Mouse (Mus musculus): ENCODE measurements around the gene Btn2a2. TPM values are rescaled to one million over a fixed set of nuclear protein-coding genes. Genes with fewer than 3 reads are reported as not detected.
A peak's percentile ranks its signal among the peaks of the same experiment; 100 is the strongest.

The Btn2a2 gene
- total RNA-seq, 2 experiments from 2014 or later: 0.65 to 1.4 TPM

DNA sequence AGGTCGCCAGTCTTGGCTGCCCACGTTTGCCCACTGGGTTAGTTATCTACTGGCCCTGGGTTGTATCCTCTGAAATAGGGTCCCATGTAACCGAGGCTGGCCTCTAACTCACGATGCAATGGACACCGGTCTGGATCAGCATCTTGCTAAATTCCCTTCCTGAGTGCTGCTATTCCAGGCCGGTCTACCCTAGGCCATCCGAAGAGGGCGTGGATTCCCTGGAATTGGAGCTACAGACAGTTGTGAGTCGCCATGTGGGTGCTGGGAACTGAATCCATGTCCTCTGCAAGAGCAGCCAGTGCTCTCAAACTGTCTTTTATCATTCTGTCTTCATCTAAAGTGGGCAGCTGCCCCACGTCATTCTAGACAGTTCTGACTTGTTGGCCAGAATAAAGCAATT is 48.8 kb downstream of the Btn2a2 start:
- intact Hi-C loops (cut with DNase I): loop anchor here (5.0 to 10.0 kb wide), 3 partner anchors 245 to 1728 kb away; partner anchors contain the start of genes Hist1h2ac, Hist1h2bb, Hist1h2bc and Hist1h3c
- no peak overlapping the region for H3K27ac ChIP-seq
- TF ChIP-seq CTCF (IDR thresholded peaks at IDR 0.05): no peak
- DNase-seq (ENCODE audit: extremely low spot score in 1 of 2, low spot score in 2 of 2): no peak
- H3K4me3 ChIP-seq: no peak overlapping the region

DNA sequence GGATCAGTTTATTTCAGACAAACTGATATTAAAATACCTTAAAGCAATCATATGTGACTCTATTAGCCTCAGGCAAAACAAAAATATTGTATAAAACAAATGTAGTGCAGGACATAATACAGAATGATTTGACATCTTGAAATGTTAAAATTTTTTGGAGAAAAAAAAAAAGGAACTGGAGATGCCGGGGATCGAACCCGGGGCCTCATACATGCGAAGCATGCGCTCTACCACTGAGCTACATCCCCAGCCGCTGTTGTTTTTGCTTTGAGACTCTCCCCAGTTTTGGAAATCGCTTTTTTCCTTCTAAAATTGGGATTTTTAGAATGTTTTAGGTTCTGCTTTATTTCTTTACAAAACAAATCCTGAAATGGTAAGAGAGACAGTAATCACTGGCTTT is 50.1 kb downstream of the Btn2a2 start:
- intact Hi-C loops (cut with DNase I): loop anchor here (5.0 to 10.0 kb wide), 3 partner anchors 246 to 1726 kb away; partner anchors contain the start of genes Hist1h2ac, Hist1h2bb, Hist1h2bc and Hist1h3c
- peak; percentile 54 to 57 for DNase-seq (ENCODE audit: extremely low spot score in 1 of 2, low spot score in 2 of 2)
- Histone ChIP-seq H3K4me3 (peak overlapping the region; percentile 60), H3K27ac (peak overlapping the region; percentile 38)
- TF ChIP-seq CTCF (IDR thresholded peaks at IDR 0.05): no peak

DNA sequence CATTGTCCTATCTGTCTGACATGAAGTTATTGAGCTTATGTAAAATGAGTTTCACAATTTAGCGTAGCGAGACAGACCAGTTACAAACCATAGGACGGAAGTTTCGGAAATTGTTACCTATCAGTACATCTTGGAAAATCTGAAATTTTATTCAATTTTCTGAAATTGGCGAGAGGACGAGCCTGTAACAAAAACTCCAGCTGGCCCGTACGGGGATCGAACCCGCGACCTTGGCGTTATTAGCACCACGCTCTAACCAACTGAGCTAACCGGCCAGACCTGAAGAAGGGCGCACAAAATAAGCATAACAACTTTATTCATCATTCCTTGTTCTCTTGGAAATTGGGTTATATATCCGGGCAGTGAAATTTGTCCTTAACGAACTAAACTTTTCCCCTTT is 50.7 kb downstream of the Btn2a2 start:
- Histone ChIP-seq H3K27ac (peak overlapping the region; percentile 54), H3K4me3 (peak overlapping the region; percentile 60)
- peak; percentile 91 to 94 for DNase-seq (ENCODE audit: extremely low spot score in 1 of 2, low spot score in 2 of 2)
- TF ChIP-seq CTCF (IDR thresholded peaks at IDR 0.05): no peak
- intact Hi-C loops (cut with DNase I): loop anchor here (2.0 to 10.0 kb wide), 4 partner anchors 81 to 1726 kb away; partner anchors contain the start of genes Hist1h2ac, Hist1h2bb, Hist1h2bc and Hist1h3c

DNA sequence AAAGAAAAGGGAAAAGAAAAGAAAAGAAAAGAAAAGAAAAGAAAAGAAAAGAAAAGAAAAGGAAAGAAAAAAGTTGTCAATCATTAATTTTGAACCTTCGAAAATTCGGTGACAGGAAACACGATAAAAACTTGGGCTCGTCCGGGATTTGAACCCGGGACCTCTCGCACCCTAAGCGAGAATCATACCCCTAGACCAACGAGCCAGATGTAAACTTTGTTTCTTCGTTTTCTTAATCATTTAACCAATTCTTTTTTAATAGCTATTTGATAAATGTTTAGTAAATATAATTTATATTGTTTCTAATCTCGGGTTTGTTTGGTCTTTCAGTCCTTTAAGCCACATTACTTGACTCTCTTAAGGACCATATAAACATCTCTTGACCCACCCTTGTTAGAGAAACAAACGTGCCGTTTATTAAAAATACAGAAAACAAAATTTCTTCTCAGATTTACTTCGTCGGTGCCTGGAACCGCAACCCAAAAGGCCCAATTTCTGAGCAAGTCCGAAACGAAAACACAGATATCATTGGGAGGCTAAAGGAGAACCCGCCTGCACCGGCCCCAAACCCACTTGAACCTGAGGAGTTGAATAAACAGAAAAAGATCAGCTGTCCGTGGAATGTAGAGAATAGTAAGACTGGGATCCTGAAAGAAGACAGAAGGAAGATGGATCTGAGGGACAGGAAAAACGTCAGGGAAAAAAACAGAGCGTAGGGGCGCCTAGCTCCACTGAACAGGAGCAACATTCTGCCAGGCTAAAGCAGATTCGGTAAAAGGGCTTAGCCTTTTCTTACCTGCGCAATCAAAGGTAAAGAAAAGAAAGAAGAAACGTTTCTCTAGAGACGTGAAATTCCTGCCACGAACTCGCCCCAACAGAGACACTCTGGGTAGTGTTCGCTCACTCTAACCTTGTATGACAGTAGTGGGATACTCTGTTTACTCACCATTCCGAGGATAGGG is 51.5 kb downstream of the Btn2a2 start:
- H3K27ac ChIP-seq: peak overlapping the region; percentile 54
- no peak for TF ChIP-seq CTCF (IDR thresholded peaks at IDR 0.05)
- peak; percentile 52 to 63 for DNase-seq (ENCODE audit: extremely low spot score in 1 of 2, low spot score in 2 of 2)
- intact Hi-C loops (cut with DNase I): loop anchor here (2.0 to 10.0 kb wide), 4 partner anchors 82 to 1725 kb away; partner anchors contain the start of genes Hist1h2ac, Hist1h2bb, Hist1h2bc and Hist1h3c
- peak overlapping the region; percentile 60 for H3K4me3 ChIP-seq

DNA sequence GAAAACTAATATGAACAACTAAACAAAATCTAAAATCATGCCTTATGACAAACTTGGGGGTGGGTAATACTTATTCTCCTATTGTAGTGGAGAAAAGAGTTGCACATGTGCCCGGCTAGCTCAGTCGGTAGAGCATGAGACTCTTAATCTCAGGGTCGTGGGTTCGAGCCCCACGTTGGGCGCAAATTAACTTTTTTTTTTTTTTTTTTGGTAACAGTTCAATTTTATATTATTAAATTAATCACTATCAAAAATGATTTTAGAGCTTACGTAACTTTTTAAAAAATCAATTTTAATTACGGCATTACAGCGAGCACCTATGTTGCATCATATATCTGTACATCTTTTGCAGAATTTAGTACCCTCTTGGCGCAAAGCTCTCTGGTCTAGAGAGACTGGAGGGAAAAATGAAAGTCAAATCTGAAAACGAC is 52.4 kb downstream of the Btn2a2 start:
- peak overlapping the region; percentile 47 for H3K4me3 ChIP-seq
- no peak for TF ChIP-seq CTCF (IDR thresholded peaks at IDR 0.05)
- intact Hi-C loops (cut with DNase I): loop anchor here (2.0 to 10.0 kb wide), 4 partner anchors 83 to 1724 kb away; partner anchors contain the start of genes Hist1h2ac, Hist1h2bb, Hist1h2bc and Hist1h3c

DNA sequence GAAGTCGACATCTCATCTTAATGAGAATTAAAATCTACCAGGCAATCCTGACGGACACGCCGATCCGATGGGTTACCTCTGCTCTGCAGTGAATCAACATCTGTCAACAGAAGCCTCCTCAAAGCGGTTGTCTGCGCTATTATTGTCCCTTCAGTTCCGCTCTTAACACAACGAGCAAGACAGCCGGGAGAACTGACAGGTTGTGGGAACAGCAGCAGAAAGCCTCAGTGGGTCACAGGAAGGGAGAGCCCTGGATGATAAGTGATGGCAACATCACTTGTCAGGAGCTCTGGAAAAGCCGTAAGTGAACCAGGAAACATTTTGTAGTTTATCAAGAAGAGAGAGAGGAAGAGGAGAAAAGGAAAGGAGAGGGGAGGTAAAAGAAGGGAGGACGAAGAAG is 53.0 kb downstream of the Btn2a2 start:
- no peak for TF ChIP-seq CTCF (IDR thresholded peaks at IDR 0.05)
- Histone ChIP-seq H3K4me3 (peak overlapping the region; percentile 47), H3K27ac (no peak overlapping the region)
- no peak for DNase-seq (ENCODE audit: extremely low spot score in 1 of 2, low spot score in 2 of 2)
- intact Hi-C loops (cut with DNase I): loop anchor here (2.0 to 10.0 kb wide), 4 partner anchors 83 to 1723 kb away; partner anchors contain the start of genes Hist1h2ac, Hist1h2bb, Hist1h2bc and Hist1h3c

More for the DNA sequence above, 52.4 kb downstream of the Btn2a2 start:
- no peak overlapping the region for H3K27ac ChIP-seq
- DNase-seq (ENCODE audit: extremely low spot score in 1 of 2, low spot score in 2 of 2): peak; percentile 54 to 59

DNA sequence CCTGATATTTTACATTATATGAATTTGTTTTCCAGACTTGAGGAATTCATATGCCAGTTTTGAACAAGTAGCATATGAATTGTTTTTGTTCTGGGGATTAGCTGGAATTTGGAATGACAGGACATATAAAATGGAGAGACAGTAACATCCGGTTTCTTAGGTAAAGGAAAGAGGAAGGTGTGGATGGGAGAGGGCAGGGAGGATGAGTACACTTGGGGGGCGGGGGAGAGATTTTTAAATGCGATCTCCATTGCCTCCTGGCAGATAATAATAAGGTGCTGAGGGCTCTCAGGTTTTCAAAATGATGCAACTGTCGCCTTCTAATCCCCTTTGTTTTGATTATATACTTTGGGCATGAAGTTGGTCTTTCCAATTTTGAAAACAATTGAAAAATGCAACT is 53.4 kb downstream of the Btn2a2 start:
- no peak for DNase-seq (ENCODE audit: extremely low spot score in 1 of 2, low spot score in 2 of 2)
- no peak for TF ChIP-seq CTCF (IDR thresholded peaks at IDR 0.05)
- Histone ChIP-seq H3K27ac (no peak overlapping the region), H3K4me3 (peak overlapping the region; percentile 47)
- intact Hi-C loops (cut with DNase I): loop anchor here (5.0 to 10.0 kb wide), 3 partner anchors 250 to 1723 kb away; partner anchors contain the start of genes Hist1h2ac, Hist1h2bb, Hist1h2bc and Hist1h3c

DNA sequence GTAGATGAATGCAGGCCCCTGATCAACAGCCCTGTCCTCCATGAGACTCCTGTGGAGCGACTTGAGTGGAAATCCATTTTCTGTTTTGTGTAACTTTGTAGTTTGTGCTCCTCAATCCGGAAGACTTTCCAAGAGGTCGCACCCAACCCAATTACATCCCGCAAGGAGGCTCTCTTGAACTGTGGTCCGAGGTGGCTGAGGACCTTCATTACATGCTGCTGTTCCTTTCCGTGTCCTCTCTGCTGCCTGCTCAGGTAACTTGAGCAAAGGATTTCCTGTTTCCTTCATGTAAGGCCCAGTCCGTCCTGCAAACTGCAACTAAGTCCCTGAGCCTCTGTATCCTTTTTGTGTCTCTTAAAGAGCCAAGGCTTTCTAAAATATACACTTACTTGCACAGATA is 54.2 kb downstream of the Btn2a2 start:
- Histone ChIP-seq H3K4me3 (no peak overlapping the region), H3K27ac (no peak overlapping the region)
- no peak for TF ChIP-seq CTCF (IDR thresholded peaks at IDR 0.05)
- intact Hi-C loops (cut with DNase I): loop anchor here (5.0 to 10.0 kb wide), 4 partner anchors 250 to 1492 kb away; partner anchors contain the start of genes Hist1h2ac, Hist1h2bb, Hist1h2bc and Hist1h3c
- DNase-seq (ENCODE audit: extremely low spot score in 1 of 2, low spot score in 2 of 2): no peak

DNA sequence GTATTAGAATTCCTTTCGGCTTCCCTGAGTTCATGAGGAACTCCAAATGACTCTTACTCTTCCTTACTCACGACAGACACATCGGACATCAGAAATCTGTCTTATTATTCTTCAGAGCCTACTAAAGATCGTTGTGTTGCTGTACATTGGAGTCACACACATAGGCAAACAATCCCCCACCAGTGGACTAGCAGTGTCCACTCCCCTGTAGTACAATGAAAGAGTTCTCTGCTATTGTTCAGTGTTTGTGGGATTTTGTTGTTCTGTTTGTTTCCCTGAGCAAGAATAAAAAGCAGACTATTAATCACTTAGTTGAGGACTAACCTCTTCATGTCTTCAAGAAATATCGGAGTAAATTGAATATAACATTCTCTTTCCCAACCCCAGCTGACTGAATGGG is 54.9 kb downstream of the Btn2a2 start:
- no peak overlapping the region for H3K4me3 ChIP-seq
- intact Hi-C loops (cut with DNase I): loop anchor here (2.0 to 10.0 kb wide), 5 partner anchors 13 to 1492 kb away; partner anchors contain the start of genes Hist1h2ac, Hist1h2bb, Hist1h2bc and Hist1h3c
- DNase-seq (ENCODE audit: extremely low spot score in 1 of 2, low spot score in 2 of 2): no peak
- no peak overlapping the region for H3K27ac ChIP-seq
- no peak for TF ChIP-seq CTCF (IDR thresholded peaks at IDR 0.05)

DNA sequence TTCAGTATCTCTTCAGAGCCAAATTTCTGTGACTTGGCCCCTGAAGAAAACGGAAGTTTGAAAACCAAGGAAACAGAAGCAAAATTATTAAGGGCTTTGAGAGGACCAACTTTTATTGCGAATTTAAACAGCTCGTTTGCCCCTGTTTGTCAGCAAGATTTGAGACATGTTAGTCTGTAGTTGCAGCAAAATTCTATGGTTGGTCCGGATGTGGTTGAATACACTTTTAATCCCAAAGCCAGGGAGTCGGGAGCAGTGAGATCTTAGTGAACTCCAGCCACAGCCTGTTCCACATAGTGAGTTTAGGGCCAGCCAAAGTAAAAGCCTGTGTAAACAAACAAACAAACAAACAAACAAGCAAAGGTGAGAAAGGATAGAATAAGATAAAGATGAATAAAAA is 55.5 kb downstream of the Btn2a2 start:
- DNase-seq (ENCODE audit: extremely low spot score in 1 of 2, low spot score in 2 of 2): no peak
- no peak for TF ChIP-seq CTCF (IDR thresholded peaks at IDR 0.05)
- intact Hi-C loops (cut with DNase I): loop anchor here (2.0 to 10.0 kb wide), 5 partner anchors 14 to 1491 kb away; partner anchors contain the start of genes Hist1h2ac, Hist1h2bb, Hist1h2bc and Hist1h3c
- Histone ChIP-seq H3K27ac (no peak overlapping the region), H3K4me3 (peak overlapping the region; percentile 50)

DNA sequence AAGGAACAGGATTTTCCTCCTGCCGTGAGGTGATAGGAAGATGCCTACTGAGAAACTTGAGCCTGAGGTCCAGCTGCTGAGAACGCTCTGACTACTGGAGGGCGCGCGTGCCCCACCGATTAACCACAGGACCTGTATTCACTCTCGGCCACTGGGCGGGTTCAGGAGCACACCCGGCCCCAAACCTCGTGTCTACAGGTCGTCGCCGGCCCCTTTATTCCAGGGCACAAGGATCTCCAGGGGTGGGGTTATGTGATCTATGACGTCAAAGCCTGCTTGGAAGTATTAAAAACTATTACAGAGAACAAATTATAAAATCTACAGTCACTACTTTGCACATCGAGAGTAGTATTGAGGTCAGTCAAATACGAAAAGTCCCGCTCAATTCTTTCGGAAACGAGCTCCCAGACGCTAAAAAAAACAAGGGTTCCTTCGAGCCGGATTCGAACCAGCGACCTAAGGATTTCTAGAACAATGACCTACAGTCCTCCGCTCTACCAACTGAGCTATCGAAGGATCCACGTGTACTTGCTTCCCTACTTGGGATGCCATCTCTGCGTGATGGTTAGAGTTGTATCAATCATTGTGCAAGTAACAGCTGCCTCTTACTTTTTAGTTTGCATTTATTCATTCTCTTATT is 56.0 kb downstream of the Btn2a2 start:
- H3K27ac ChIP-seq: no peak overlapping the region; the same call in 1 of the 2 replicates

More for the DNA sequence above, 56.0 kb downstream of the Btn2a2 start:
- peak; percentile 93 to 94 for DNase-seq (ENCODE audit: extremely low spot score in 1 of 2, low spot score in 2 of 2)
- intact Hi-C loops (cut with DNase I): loop anchor here (1.0 to 10.0 kb wide), 6 partner anchors 14 to 1490 kb away; partner anchors contain the start of genes Hist1h2ac, Hist1h2bb, Hist1h2bc and Hist1h3c
- peak; percentile 70 for TF ChIP-seq CTCF (IDR thresholded peaks at IDR 0.05)
- peak overlapping the region; percentile 50 for H3K4me3 ChIP-seq
